Mouse (Mus musculus) midbrain, embryonic 14.5 days (tissue): ENCODE results near the gene Sesn2. TPM values are rescaled to one million over a fixed set of nuclear protein-coding genes. Genes with fewer than 3 reads are reported as not detected.

Source experiments
- ATAC-seq: fragments of 200-750 bp; cut with Nextera tagmentation; 2 replicates; pipeline ENCODE4 v1.8.0; 2017; ENCODE audit warnings: moderate number of reproducible peaks, moderate library complexity; ENCODE audit not compliant: low FRiP score, low TSS enrichment
- DNase-seq: peaks from one replicate; pipeline ENCODE4 v3.0.0-alpha.2; 2015
- H3K27ac ChIP-seq: fragments of 300-500 bp; sonication (generic); replicated peaks from 2 replicates; pipeline ENCODE4 v1.5.1; 2014; ENCODE audit warnings: mild to moderate bottlenecking, low read depth, low read length, moderate library complexity
- H3K27me3 ChIP-seq: fragments of 300-500 bp; sonication (generic); 2 replicates; pipeline ENCODE4 v1.6.1; 2014; ENCODE audit warnings: low read length, control low read depth, mixed read lengths; ENCODE audit not compliant: control insufficient read depth, insufficient read depth
- H3K36me3 ChIP-seq: fragments of 300-500 bp; sonication (generic); 2 replicates; pipeline ENCODE4 v1.6.1; 2014; ENCODE audit warnings: low read length, control low read depth; ENCODE audit not compliant: control insufficient read depth, insufficient read depth
- H3K4me1 ChIP-seq: fragments of 300-500 bp; sonication (generic); 2 replicates; pipeline ENCODE4 v1.6.1; 2014; ENCODE audit warnings: mild to moderate bottlenecking, antibody characterized with exemption, low read length, control low read depth; ENCODE audit not compliant: control insufficient read depth, insufficient read depth
- H3K4me2 ChIP-seq: fragments of 300-500 bp; sonication (generic); 2 replicates; pipeline ENCODE4 v1.6.1; 2014; ENCODE audit warnings: mild to moderate bottlenecking, low read length, moderate library complexity
- H3K4me3 ChIP-seq: fragments of 300-500 bp; sonication (generic); replicated peaks from 2 replicates; pipeline ENCODE4 v1.5.1; 2014; ENCODE audit warnings: low read depth, low read length
- H3K9ac ChIP-seq: fragments of 300-500 bp; sonication (generic); replicated peaks from 2 replicates; pipeline ENCODE4 v1.6.1; 2014; ENCODE audit warnings: mild to moderate bottlenecking, low read length, moderate library complexity
- H3K9me3 ChIP-seq: fragments of 300-500 bp; sonication (generic); 2 replicates; pipeline ENCODE4 v1.6.1; 2016; ENCODE audit warnings: low read length, control low read depth, mixed read lengths; ENCODE audit not compliant: control insufficient read depth
- WGBS: fragments of 180-500 bp; shearing (Covaris S2); extraction: QIAGEN DNeasy Blood & Tissue Kit; methylation state at CpG from one replicate; pipeline ENCODE4 v1.1.7; 2014; 5-methylcytosine and 5-hydroxymethylcytosine counted together
- polyA plus RNA-seq: library from polyadenylated mRNA; unstranded; fragments of >200 nt; fragmentation: Nextera tagmentation; extraction: Ambion mirVana; gene quantifications from 2 replicates; pipeline ENCODE4 v1.2.1, GENCODE M21; 2014

Sesn2 gene
- polyA plus RNA-seq, 1 experiment from 2014 or later: 4.7 TPM

DNA sequence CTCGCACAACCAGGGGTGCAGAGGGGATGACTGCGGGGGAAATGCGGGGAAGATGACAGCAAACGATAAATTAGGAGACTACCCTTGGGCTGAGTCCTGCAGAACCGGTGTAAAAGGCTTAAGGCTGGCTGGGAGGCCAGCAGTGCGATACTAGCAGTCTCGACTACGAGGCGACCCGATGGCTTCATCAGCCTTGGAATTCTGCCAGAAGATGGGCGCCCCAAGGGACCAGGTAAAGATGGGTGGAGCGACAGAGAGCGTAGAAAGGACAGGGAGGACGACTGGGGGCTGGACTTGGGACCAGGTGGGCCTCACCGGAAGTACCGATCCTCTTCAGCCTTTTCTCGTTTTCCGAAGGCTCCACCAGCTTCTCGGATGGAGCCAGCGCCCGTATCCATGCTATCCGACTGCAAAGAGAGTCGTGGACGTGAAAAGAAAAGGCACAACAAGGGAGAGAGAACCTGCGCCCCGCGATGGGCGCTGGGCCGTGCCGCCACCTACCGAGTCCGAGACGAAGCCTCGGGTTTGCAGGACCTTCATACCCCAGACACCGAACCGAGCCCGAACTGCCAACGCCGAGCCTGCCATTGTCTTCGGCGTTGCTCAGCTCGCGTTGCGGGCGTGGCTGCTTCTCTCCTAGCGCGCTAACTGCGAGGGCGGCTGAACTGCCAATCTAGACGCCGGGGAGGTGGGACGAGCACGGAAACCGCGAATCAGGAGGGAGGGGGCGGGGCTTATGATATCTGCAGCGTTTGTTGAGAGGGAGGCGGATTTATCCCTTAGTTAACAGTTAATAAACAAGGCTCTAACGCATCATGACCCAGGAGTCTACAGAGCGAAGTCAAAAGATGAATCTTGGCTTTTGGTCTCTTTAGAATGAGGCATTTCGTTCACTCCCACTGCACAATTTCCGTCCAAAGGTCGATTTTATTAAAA, 22.9 kb upstream of the Sesn2 start, which contains the start of gene Atpif1:
TSS of gene Atpif1 (minus strand) at position 679 of the 936 bp plus-strand sequence.
- H3K36me3 ChIP-seq: peaks cover 20% of the 10 kb centered on the region
- H3K27me3 ChIP-seq: no peaks in the 10 kb centered on the region
- H3K27ac ChIP-seq: peak within 1 kb of the TSS; percentile 96
- ATAC-seq (peak; percentile 91), DNase-seq (peak; percentile 98)
- H3K9ac ChIP-seq: peak within 1 kb of the TSS; percentile 89
- peak within 1 kb of the TSS; percentile 71 for H3K4me2 ChIP-seq
- under 1% methylated on average over 63 of the region's 63 CpGs for WGBS
- peak within 1 kb of the TSS; percentile 68 for H3K4me3 ChIP-seq
- no peaks in the 10 kb centered on the region for H3K9me3 ChIP-seq
- peaks cover 30% of the 10 kb centered on the region for H3K4me1 ChIP-seq

DNA sequence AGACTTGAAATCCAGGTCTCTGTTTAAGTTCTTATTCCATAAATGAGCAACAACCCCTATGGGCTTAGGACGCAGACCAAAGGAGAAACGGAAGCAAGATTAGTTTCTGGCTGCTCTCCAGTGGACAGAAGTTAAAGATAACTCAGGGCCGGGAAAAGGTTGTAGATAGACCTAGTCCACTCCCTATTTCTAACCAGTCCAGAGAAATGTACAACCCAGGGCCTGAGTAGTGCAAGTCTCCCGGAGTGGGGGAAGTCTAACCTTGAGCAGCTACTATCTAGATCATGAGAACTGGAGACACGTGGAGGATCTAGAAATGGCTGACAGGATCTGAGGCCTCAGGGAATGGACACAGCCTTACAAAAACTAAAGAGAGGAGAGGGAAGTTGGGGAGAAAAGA, 22.2 kb upstream of the Sesn2 start:
- DNase-seq (peak; percentile 37), ATAC-seq (no peak)
- Histone ChIP-seq H3K36me3 (peaks cover 17% of the 10 kb centered on the region), H3K9me3 (no peaks in the 10 kb centered on the region), H3K27ac (peak overlapping the region; percentile 96), H3K4me2 (peak overlapping the region; percentile 71), H3K27me3 (no peaks in the 10 kb centered on the region), H3K4me1 (peaks cover 30% of the 10 kb centered on the region), H3K4me3 (peak overlapping the region; percentile 68), H3K9ac (peak overlapping the region; percentile 89)
- 33% methylated on average over 5 of the region's 5 CpGs for whole genome bisulfite sequencing

DNA sequence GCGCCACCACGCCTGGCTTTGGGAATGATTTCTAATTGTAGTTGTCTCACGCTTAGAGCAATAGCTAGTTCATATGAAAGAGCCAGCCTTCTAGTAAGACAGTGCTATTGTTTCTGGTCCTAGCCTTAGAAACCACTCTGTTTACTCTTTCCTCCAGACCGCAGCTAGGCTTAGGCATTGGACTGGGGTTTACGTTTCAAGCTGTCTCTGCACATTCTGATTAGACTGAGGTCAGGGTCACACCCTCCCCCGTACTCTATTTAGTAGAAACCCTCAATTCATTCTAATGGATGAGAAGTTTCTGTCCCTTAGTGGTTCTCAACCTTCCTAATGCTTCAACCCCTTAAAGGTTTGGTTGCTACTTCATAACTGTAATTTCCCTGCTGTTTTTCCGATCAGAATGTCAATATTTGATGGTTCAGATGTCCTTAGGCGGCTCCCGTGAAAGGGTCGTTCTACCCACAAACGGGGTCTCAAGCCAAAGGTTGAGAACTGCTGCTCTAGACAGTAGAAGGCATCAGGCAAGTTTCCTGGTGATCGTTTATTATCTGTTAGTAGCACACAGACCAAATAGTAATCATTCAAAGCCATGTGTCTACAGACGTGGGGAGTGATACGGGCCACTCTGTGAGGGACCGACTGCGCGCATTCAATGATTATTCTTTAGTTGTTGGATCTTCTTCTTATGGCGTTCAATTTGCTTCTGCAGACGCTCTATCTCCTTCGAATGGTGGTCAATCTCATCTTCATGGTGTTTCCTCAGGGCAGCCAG, 19.9 kb upstream of the Sesn2 start:
- H3K4me2 ChIP-seq: no peak overlapping the region
- H3K27ac ChIP-seq: no peak overlapping the region
- no peak overlapping the region for H3K4me3 ChIP-seq
- no peak for DNase-seq
- no peaks in the 10 kb centered on the region for H3K27me3 ChIP-seq
- ATAC-seq: no peak
- no peaks in the 10 kb centered on the region for H3K9me3 ChIP-seq
- H3K9ac ChIP-seq: no peak overlapping the region
- peaks cover 17% of the 10 kb centered on the region for H3K36me3 ChIP-seq
- peaks cover 18% of the 10 kb centered on the region for H3K4me1 ChIP-seq
- 95% methylated on average over 20 of the region's 20 CpGs for WGBS

DNA sequence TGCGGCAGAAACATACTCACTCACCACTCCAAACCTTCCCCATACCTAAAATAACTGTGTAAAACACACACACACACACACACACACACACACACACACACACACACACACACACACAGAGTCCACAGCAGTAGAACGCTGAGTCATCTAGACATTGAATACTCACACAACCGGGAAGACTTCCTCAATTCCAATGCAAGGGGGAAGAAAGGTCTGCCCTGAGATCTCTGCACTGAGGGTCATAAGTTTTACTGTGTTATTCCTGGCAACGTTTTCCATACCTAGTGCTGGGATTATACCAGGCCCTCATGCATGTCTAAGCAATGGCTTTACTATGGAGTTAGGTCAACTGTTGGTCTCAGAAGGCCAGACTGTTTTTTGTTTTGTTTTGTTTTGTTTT, 19.0 kb upstream of the Sesn2 start:
- no peak overlapping the region for H3K4me3 ChIP-seq
- H3K27me3 ChIP-seq: no peaks in the 10 kb centered on the region
- H3K9me3 ChIP-seq: no peaks in the 10 kb centered on the region
- 96% methylated on average over 4 of the region's 4 CpGs for WGBS
- no peak overlapping the region for H3K4me2 ChIP-seq
- ATAC-seq (no peak), DNase-seq (no peak)
- peaks cover 18% of the 10 kb centered on the region for H3K4me1 ChIP-seq
- no peak overlapping the region for H3K27ac ChIP-seq
- H3K9ac ChIP-seq: no peak overlapping the region
- H3K36me3 ChIP-seq: peaks cover 17% of the 10 kb centered on the region

DNA sequence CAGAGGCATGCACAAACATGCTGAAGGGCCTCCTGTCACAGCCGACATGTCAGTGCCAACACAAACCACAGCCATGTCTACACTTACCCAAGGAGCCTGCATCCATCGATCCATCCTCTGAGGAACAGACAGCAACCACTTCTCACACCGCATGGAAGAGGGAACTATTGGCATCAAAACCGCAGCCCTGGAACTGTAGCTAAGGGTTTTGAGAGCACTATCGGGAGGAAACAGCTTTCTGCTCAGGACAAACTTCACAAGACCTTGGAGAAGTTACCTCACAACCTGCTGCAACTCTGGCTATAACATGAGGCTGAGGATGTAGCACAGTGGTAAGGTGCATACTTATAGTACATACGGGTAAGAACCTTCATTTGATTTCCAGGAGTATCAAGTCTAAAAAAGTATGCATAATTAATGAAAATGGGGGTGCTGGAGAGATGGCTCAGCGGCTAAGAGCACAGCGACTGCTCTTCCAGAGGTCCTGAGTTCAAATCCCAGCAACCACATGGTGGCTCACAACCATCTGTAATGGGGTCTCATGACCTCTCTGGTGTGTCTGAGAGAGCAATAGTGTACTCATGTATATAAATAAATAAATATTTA, 17.7 kb upstream of the Sesn2 start:
- no peak for ATAC-seq
- Histone ChIP-seq H3K4me3 (no peak overlapping the region), H3K27me3 (no peaks in the 10 kb centered on the region), H3K4me2 (no peak overlapping the region), H3K9me3 (no peaks in the 10 kb centered on the region), H3K9ac (no peak overlapping the region), H3K36me3 (peaks cover 17% of the 10 kb centered on the region), H3K27ac (no peak overlapping the region), H3K4me1 (peaks cover 12% of the 10 kb centered on the region)
- no peak for DNase-seq
- WGBS: 92% methylated on average over 8 of the region's 8 CpGs

DNA sequence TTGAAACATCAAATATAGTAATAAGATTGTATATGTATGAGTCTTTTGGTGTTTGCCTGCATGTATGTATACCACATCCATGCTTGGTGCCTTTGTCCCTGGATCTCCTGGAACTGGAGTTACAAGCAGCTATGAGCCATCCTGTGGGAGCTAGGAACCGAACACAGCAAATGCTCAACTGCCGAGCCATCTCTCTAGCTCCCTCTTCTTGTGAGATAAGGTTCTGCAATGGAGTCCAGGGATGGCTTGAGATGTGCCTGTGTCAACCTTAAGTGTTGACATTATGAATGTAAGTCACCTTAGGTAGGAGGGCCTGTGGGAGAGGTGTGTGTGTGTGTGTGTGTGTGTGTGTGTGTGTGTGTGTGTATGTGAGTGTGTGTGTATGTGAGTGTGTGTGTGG, 16.4 kb upstream of the Sesn2 start:
- WGBS: 55% methylated on average over 2 of the region's 2 CpGs
- Histone ChIP-seq H3K27ac (no peak overlapping the region), H3K9ac (no peak overlapping the region), H3K4me3 (no peak overlapping the region), H3K4me1 (peaks cover 3% of the 10 kb centered on the region), H3K4me2 (no peak overlapping the region), H3K9me3 (no peaks in the 10 kb centered on the region), H3K27me3 (no peaks in the 10 kb centered on the region), H3K36me3 (peaks cover 17% of the 10 kb centered on the region)
- no peak for DNase-seq
- ATAC-seq: no peak

DNA sequence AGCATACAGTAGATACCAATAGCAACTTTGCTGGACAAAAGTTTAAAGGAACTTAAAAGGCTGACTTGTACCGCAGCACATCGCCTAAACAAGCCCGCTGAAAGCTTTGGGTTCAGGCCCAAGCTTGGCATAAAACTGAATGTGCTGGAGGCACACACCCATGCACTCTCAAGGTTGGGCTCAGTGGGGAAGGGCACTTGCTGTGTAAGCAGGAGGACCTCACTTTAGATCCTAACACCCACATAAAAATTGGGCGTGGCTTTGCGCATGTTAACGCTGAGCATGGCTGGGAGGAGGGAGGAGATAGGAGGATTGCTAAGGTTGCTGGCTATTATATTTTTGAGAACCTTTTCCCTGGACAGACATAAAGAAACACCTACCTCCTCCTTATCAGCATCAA, 14.5 kb upstream of the Sesn2 start:
- whole genome bisulfite sequencing: 43% methylated on average over 6 of the region's 6 CpGs
- peaks cover 4% of the 10 kb centered on the region; the same call in 1 of the 2 replicates for H3K36me3 ChIP-seq
- H3K27ac ChIP-seq: no peak overlapping the region
- no peak overlapping the region for H3K4me2 ChIP-seq
- ATAC-seq (no peak), DNase-seq (no peak)
- H3K4me1 ChIP-seq: no peaks in the 10 kb centered on the region
- no peaks in the 10 kb centered on the region for H3K27me3 ChIP-seq
- H3K9ac ChIP-seq: no peak overlapping the region
- no peak overlapping the region for H3K4me3 ChIP-seq
- H3K9me3 ChIP-seq: no peaks in the 10 kb centered on the region

DNA sequence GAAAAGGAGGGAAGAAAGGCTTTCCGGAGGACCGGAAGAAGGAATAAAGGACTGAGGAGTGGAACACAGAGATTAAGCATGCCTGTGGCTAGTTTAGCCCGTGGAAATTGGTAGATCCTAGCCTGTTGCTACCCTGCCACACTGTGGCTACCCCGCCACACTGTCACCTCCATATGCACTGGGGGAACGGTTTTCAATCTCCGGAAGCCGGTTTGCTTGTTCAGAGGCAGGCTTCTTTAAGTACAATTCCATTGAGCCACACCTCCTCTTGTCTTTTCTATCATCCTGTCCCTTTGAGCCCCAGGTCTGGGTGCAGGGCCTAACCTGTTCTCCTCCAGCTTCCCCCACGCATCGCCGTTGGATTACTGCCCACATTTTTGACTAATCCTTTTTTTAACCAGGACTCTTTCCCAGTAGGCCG, 14.0 kb upstream of the Sesn2 start:
- no peak for ATAC-seq
- Histone ChIP-seq H3K9me3 (no peaks in the 10 kb centered on the region), H3K4me1 (no peaks in the 10 kb centered on the region), H3K4me2 (no peak overlapping the region), H3K27me3 (no peaks in the 10 kb centered on the region), H3K9ac (no peak overlapping the region), H3K4me3 (no peak overlapping the region), H3K27ac (no peak overlapping the region), H3K36me3 (no peaks in the 10 kb centered on the region)
- no peak for DNase-seq
- 4% methylated on average over 11 of the region's 11 CpGs for WGBS
